Mouse (Mus musculus) hindbrain, embryonic 16.5 days (tissue): ENCODE results near the gene Nploc4. TPM values are rescaled to one million over a fixed set of nuclear protein-coding genes. Genes with fewer than 3 reads are reported as not detected.
A peak's percentile ranks its signal among the peaks of the same experiment; 100 is the strongest.
"Not testable (repeated sequence)": the region's sequence is repeated elsewhere in the genome, so short reads cannot be mapped to it uniquely, and the experiment has no call there.

Experiments used
- ATAC-seq: fragments of 200-750 bp; cut with Nextera tagmentation; 2 replicates; pipeline ENCODE4 v1.8.0; 2017; ENCODE audit warnings: moderate TSS enrichment, moderate library complexity
- H3K27ac ChIP-seq: fragments of 300-500 bp; sonication (generic); 2 replicates; pipeline ENCODE4 v1.5.1; 2014; ENCODE audit warnings: low read depth, mild to moderate bottlenecking, control low read depth, low read length, moderate library complexity
- H3K27me3 ChIP-seq: fragments of 300-500 bp; sonication (generic); replicated peaks from 2 replicates; pipeline ENCODE4 v1.6.1; 2014; ENCODE audit warnings: low read length; ENCODE audit not compliant: control insufficient read depth, insufficient read depth
- H3K36me3 ChIP-seq: fragments of 300-500 bp; sonication (generic); 2 replicates; pipeline ENCODE4 v1.6.1; 2014; ENCODE audit warnings: mild to moderate bottlenecking, low read length, moderate library complexity, mixed read lengths; ENCODE audit not compliant: control insufficient read depth, insufficient read depth
- H3K4me1 ChIP-seq: fragments of 300-500 bp; sonication (generic); 2 replicates; pipeline ENCODE4 v1.6.1; 2014; ENCODE audit warnings: low read depth, low read length; ENCODE audit not compliant: control insufficient read depth, insufficient read depth
- H3K4me2 ChIP-seq: fragments of 300-500 bp; sonication (generic); 2 replicates; pipeline ENCODE4 v1.6.1; 2014; ENCODE audit warnings: mild to moderate bottlenecking, low read length, control low read depth, moderate library complexity
- H3K4me3 ChIP-seq: fragments of 300-500 bp; sonication (generic); 2 replicates; pipeline ENCODE4 v1.5.1; 2014; ENCODE audit warnings: mild to moderate bottlenecking, low read length, control low read depth, moderate library complexity
- H3K9ac ChIP-seq: fragments of 300-500 bp; sonication (generic); 2 replicates; pipeline ENCODE4 v1.6.1; 2014; ENCODE audit warnings: low read depth, mild to moderate bottlenecking, control low read depth, low read length, moderate library complexity
- H3K9me3 ChIP-seq: fragments of 300-500 bp; sonication (generic); 2 replicates; pipeline ENCODE4 v1.6.1; 2014; ENCODE audit warnings: mild to moderate bottlenecking, low read length, moderate library complexity; ENCODE audit not compliant: control insufficient read depth
- WGBS: fragments of 180-500 bp; shearing (Covaris S2); extraction: QIAGEN DNeasy Blood & Tissue Kit; methylation state at CpG from one replicate; pipeline ENCODE4 v1.1.7; 2014; 5-methylcytosine and 5-hydroxymethylcytosine counted together
- polyA plus RNA-seq: library from polyadenylated mRNA; unstranded; fragments of >200 nt; fragmentation: Nextera tagmentation; extraction: Ambion mirVana; gene quantifications from 2 replicates; pipeline ENCODE4 v1.2.1, GENCODE M21; 2015

The Nploc4 gene
- polyA plus RNA-seq, 1 experiment from 2014 or later: 28.7 TPM

- peak; percentile 86 for ATAC-seq
- H3K4me2 ChIP-seq: peak within 1 kb of the TSS; percentile 95
- H3K4me3 ChIP-seq: peak within 1 kb of the TSS; percentile 85
- H3K9ac ChIP-seq: peak within 1 kb of the TSS; percentile 100
- peaks cover 36% of the 10 kb centered on the region for H3K4me1 ChIP-seq
- no peaks in the 10 kb centered on the region for H3K9me3 ChIP-seq
- H3K27ac ChIP-seq: peak within 1 kb of the TSS; percentile 100
- H3K36me3 ChIP-seq: peaks cover 5% of the 10 kb centered on the region; the same call in 1 of the 2 replicates
- H3K27me3 ChIP-seq: no peaks in the 10 kb centered on the region
- WGBS: 1% methylated on average over 91 of the region's 103 CpGs
Observed at GRCm38 (mm10) chr11:120347791-120348683, 89.5 kb downstream of the Nploc4 start, which contains the start of gene Actg1. Actg1 (minus strand) TSS chr11:120348542.

DNA sequence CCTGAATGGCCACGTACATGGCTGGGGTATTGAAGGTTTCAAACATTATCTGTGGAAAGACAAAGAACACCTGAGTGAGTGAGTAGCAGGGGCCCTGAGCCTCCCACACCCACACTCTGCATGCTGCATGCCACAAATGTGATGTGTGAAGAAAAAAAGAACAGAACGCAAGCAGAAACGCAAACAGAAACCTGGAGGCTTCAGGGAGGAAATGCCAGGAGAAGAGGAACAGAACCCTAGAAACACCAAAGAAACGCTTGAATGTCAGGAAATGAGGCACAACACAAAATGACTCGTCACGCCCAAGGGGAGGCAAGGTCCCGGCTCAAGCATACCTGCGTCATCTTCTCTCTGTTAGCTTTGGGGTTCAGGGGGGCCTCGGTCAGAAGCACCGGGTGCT, 90.2 kb downstream of the Nploc4 start:
- Histone ChIP-seq H3K36me3 (peaks cover 5% of the 10 kb centered on the region; the same call in 1 of the 2 replicates), H3K4me2 (peak overlapping the region; percentile 56), H3K9ac (peak overlapping the region; percentile 100), H3K4me1 (peaks cover 30% of the 10 kb centered on the region), H3K27ac (peak overlapping the region; percentile 100), H3K4me3 (peak overlapping the region; percentile 85), H3K27me3 (no peaks in the 10 kb centered on the region), H3K9me3 (no peaks in the 10 kb centered on the region)
- WGBS: 4% methylated on average over 9 of the region's 10 CpGs
- ATAC-seq: no peak

- Histone ChIP-seq H3K4me3 (peak overlapping the region; percentile 49), H3K4me2 (peak overlapping the region; percentile 71), H3K9ac (peak overlapping the region; percentile 57), H3K4me1 (peaks cover 27% of the 10 kb centered on the region)
- 44% methylated on average over 10 of the region's 13 CpGs for WGBS
- H3K27ac ChIP-seq, H3K36me3 ChIP-seq, ATAC-seq, H3K27me3 ChIP-seq, H3K9me3 ChIP-seq: not testable (repeated sequence)
Observed at GRCm38 (mm10) chr11:120346383-120347034, 91.0 kb downstream of the Nploc4 start.

GRCm38 (mm10) chr11:120345067-120345681, 92.3 kb downstream of the Nploc4 start:
- peaks cover 5% of the 10 kb centered on the region; the same call in 1 of the 2 replicates for H3K36me3 ChIP-seq
- WGBS: 30% methylated on average over 1 of the region's 1 CpGs
- H3K27me3 ChIP-seq: no peaks in the 10 kb centered on the region

GRCm38 (mm10) chr11:120344310-120344920, 93.1 kb downstream of the Nploc4 start:
- Histone ChIP-seq H3K4me1 (peaks cover 16% of the 10 kb centered on the region), H3K27ac (peak overlapping the region; percentile 56; the same call in 1 of the 2 replicates), H3K27me3 (no peaks in the 10 kb centered on the region), H3K4me3 (peak overlapping the region; percentile 45), H3K36me3 (peaks cover 5% of the 10 kb centered on the region; the same call in 1 of the 2 replicates), H3K9me3 (no peaks in the 10 kb centered on the region), H3K4me2 (peak overlapping the region; percentile 97), H3K9ac (no peak overlapping the region)
- ATAC-seq: no peak
- WGBS: 54% methylated on average over 5 of the region's 5 CpGs

More at GRCm38 (mm10) chr11:120345067-120345681, 92.3 kb downstream of the Nploc4 start:
- H3K9me3 ChIP-seq: no peaks in the 10 kb centered on the region
- peak overlapping the region; percentile 45 for H3K4me3 ChIP-seq
- H3K9ac ChIP-seq: peak overlapping the region; percentile 59
- peak overlapping the region; percentile 25; the same call in 1 of the 2 replicates for H3K27ac ChIP-seq
- H3K4me1 ChIP-seq: peaks cover 17% of the 10 kb centered on the region
- H3K4me2 ChIP-seq: peak overlapping the region; percentile 97
- ATAC-seq: no peak

GRCm38 (mm10) chr11:120343519-120344309, 93.8 kb downstream of the Nploc4 start:
- peak overlapping the region; percentile 97 for H3K4me2 ChIP-seq
- no peaks in the 10 kb centered on the region for H3K27me3 ChIP-seq
- H3K27ac ChIP-seq: peak overlapping the region; percentile 56
- 73% methylated on average over 5 of the region's 5 CpGs for WGBS
- H3K9me3 ChIP-seq: no peaks in the 10 kb centered on the region
- ATAC-seq: no peak
- H3K4me3 ChIP-seq: no peak overlapping the region
- H3K4me1 ChIP-seq: peaks cover 15% of the 10 kb centered on the region
- H3K36me3 ChIP-seq: peaks cover 5% of the 10 kb centered on the region; the same call in 1 of the 2 replicates
- H3K9ac ChIP-seq: no peak overlapping the region

DNA sequence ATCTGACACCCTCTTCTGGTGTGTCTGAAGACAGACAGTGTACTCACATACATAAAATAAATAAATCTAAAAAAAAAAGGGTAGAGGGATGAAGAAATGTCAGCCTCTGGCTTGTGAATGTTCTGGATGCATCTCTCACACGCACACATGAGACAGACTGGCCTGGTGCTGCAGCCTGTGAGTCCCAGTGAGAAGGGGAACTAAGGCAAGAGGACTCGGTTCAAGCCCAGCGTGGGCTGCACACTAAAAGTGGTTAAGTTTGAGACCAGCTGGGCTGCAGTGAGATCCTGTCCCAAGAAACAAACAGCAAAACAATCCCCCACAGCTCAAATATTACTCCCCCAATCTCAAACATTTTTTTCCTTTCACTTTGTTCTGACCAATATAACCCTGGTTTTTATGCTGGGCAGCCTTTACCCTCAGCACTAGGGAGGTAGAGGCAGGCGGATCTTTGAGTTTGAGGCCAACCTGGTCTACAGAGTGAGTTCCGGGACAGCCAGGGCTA, 94.8 kb downstream of the Nploc4 start:
- H3K4me2 ChIP-seq: no peak overlapping the region
- H3K9ac ChIP-seq: no peak overlapping the region
- H3K9me3 ChIP-seq: no peaks in the 10 kb centered on the region
- 95% methylated on average over 5 of the region's 5 CpGs for WGBS
- no peaks in the 10 kb centered on the region for H3K27me3 ChIP-seq
- H3K36me3 ChIP-seq: peaks cover 5% of the 10 kb centered on the region; the same call in 1 of the 2 replicates
- no peak for ATAC-seq
- peaks cover 15% of the 10 kb centered on the region for H3K4me1 ChIP-seq
- H3K4me3 ChIP-seq: no peak overlapping the region
- H3K27ac ChIP-seq: no peak overlapping the region

GRCm38 (mm10) chr11:120341661-120342060, 95.8 kb downstream of the Nploc4 start:
- Histone ChIP-seq H3K9me3 (no peaks in the 10 kb centered on the region), H3K4me3 (no peak overlapping the region), H3K4me2 (no peak overlapping the region), H3K27ac (no peak overlapping the region), H3K9ac (no peak overlapping the region), H3K27me3 (no peaks in the 10 kb centered on the region), H3K36me3 (peaks cover 5% of the 10 kb centered on the region; the same call in 1 of the 2 replicates), H3K4me1 (peaks cover 15% of the 10 kb centered on the region)
- WGBS: 95% methylated on average over 4 of the region's 4 CpGs
- ATAC-seq: no peak
